Mouse (Mus musculus) heart, adult 2 months (tissue): Measurements from ENCODE around the gene Samd14.

Experiments
- CTCF ChIP-seq: fragments of 200-600 bp; IDR thresholded peaks from 2 replicates; pipeline ENCODE4 v1.8.1; 2022; ENCODE audit warnings: antibody characterized with exemption, mild to moderate bottlenecking, moderate library complexity
- POLR2A ChIP-seq: fragments of 200-500 bp; IDR thresholded peaks from 2 replicates; pipeline ENCODE4 v1.6.1; 2011; ENCODE audit warnings: mild to moderate bottlenecking, low read depth, low read length, control low read depth; ENCODE audit not compliant: insufficient read depth

- TF ChIP-seq POLR2A: no peak
- no peak for TF ChIP-seq CTCF
These were observed 19.5 kb upstream of the Samd14 start for GRCm38 (mm10) chr11:94990102-94990748.
